Comparison of ENCODE assay signal across 25 mouse cellular contexts in genomic region chr11:5138642-5139041, GRCm38 (mm10). TPM values are rescaled to one million over a fixed set of nuclear protein-coding genes. Genes with fewer than 3 reads are reported as not detected.
DNase-seq lines count a peak whose midpoint lies in the region; ATAC-seq and TF ChIP-seq lines count a peak whose summit lies in the region.
"Had no signal": no experiment of that assay in that cellular context is flagged by ENCODE, and none has a peak within 500 bp of the region (broad histone marks: within the 10 kb centered on the region; RNA-seq: fewer than 3 reads in every experiment).

No protein-coding gene starts in this region.

- no peak overlapping the region for H3K4me3 ChIP-seq in embryonic facial prominence, embryonic 15.5 days (replicated peaks)
- H3K4me3 ChIP-seq in embryonic facial prominence, embryonic 10.5 days = no peak overlapping the region
- no peak overlapping the region for H3K4me3 ChIP-seq in stomach, embryonic 14.5 days (ENCODE audit: low read depth, low read length)
- no peak overlapping the region for H3K4me3 ChIP-seq in heart, adult 2 months
- no peak overlapping the region for H3K4me3 ChIP-seq in forebrain, embryonic 12.5 days (replicated peaks)
- H3K4me3 ChIP-seq: forebrain, embryonic 10.5 days; heart, embryonic 15.5 days; limb, embryonic 15.5 days; megakaryocyte, embryonic 14.5 days; midbrain, embryonic 15.5 days; neural tube, embryonic 13.5 days had no signal

- TF ChIP-seq EP300 in heart, adult 2 months (IDR thresholded peaks at IDR 0.05; ENCODE audit: insufficient read depth, low read depth, low read length) = no peak

- no peak for ATAC-seq in embryonic facial prominence, embryonic 15.5 days (ENCODE audit: insufficient number of reproducible peaks, low FRiP score, low TSS enrichment, low read depth)
- ATAC-seq in stomach, embryonic 14.5 days (ENCODE audit: insufficient number of reproducible peaks, insufficient read depth, low FRiP score, low read depth) = no peak
- ATAC-seq in forebrain, embryonic 12.5 days (ENCODE audit: low FRiP score) = no peak
- ATAC-seq: forebrain, postnatal 0 days; hindbrain, postnatal 0 days; midbrain, embryonic 15.5 days had no signal

- intact Hi-C loops in heart, adult 2 months (cut with DNase I) = no loop called here

- no peaks in the 10 kb centered on the region for H3K27me3 ChIP-seq in embryonic facial prominence, embryonic 15.5 days
- H3K27me3 ChIP-seq in embryonic facial prominence, embryonic 10.5 days (replicated peaks; ENCODE audit: low read depth, poor library complexity, severe bottlenecking) = 0 out of 2 replicates have a peak, but pooled peaks cover 4% of the 10 kb centered on the region
- no peaks in the 10 kb centered on the region for H3K27me3 ChIP-seq in stomach, embryonic 14.5 days (ENCODE audit: control insufficient read depth, insufficient read depth, low read length)
- no peaks in the 10 kb centered on the region for H3K27me3 ChIP-seq in heart, adult 2 months (ENCODE audit: control insufficient read depth, insufficient read depth, low read length)
- H3K27me3 ChIP-seq in forebrain, embryonic 12.5 days = no peaks in the 10 kb centered on the region
- H3K27me3 ChIP-seq: heart, embryonic 15.5 days; limb, embryonic 15.5 days; midbrain, embryonic 15.5 days; neural tube, embryonic 13.5 days had no signal

- no peaks in the 10 kb centered on the region for H3K36me3 ChIP-seq in embryonic facial prominence, embryonic 15.5 days
- no peaks in the 10 kb centered on the region for H3K36me3 ChIP-seq in embryonic facial prominence, embryonic 10.5 days (replicated peaks)
- H3K36me3 ChIP-seq in stomach, embryonic 14.5 days (ENCODE audit: control insufficient read depth, insufficient read depth, low read length) = no peaks in the 10 kb centered on the region
- H3K36me3 ChIP-seq in heart, adult 2 months (ENCODE audit: control insufficient read depth, insufficient read depth, low read length) = no peaks in the 10 kb centered on the region
- no peaks in the 10 kb centered on the region for H3K36me3 ChIP-seq in forebrain, embryonic 12.5 days (replicated peaks)
- H3K36me3 ChIP-seq: heart, embryonic 15.5 days; limb, embryonic 15.5 days; midbrain, embryonic 15.5 days; neural tube, embryonic 13.5 days had no signal

- no peak for TF ChIP-seq CTCF in heart, adult 2 months (IDR thresholded peaks at IDR 0.05)

- 72% methylated on average over 2 of the region's 2 CpGs for WGBS in embryonic facial prominence, embryonic 15.5 days
- 92% methylated on average over 2 of the region's 2 CpGs for WGBS in embryonic facial prominence, embryonic 10.5 days
- 61% methylated on average over 2 of the region's 2 CpGs for WGBS in stomach, embryonic 14.5 days
- 86% methylated on average over 2 of the region's 2 CpGs for WGBS in heart, adult 2 months
- WGBS in forebrain, embryonic 12.5 days = 94% methylated on average over 2 of the region's 2 CpGs

- H3K9me3 ChIP-seq in embryonic facial prominence, embryonic 15.5 days (replicated peaks) = no peaks in the 10 kb centered on the region
- H3K9me3 ChIP-seq in embryonic facial prominence, embryonic 10.5 days = no peaks in the 10 kb centered on the region
- H3K9me3 ChIP-seq in stomach, embryonic 14.5 days (ENCODE audit: control insufficient read depth, low read depth, low read length) = no peaks in the 10 kb centered on the region
- no peaks in the 10 kb centered on the region for H3K9me3 ChIP-seq in forebrain, embryonic 12.5 days
- H3K9me3 ChIP-seq: forebrain, embryonic 10.5 days; heart, embryonic 15.5 days; limb, embryonic 15.5 days; megakaryocyte, embryonic 14.5 days; midbrain, embryonic 15.5 days; neural tube, embryonic 13.5 days had no signal

- H3K9ac ChIP-seq in embryonic facial prominence, embryonic 15.5 days = no peak overlapping the region
- no peak overlapping the region for H3K9ac ChIP-seq in stomach, embryonic 14.5 days (replicated peaks; ENCODE audit: low read depth, low read length)
- H3K9ac ChIP-seq in heart, adult 2 months (ENCODE audit: low read depth, low read length) = no peak overlapping the region
- H3K9ac ChIP-seq in forebrain, embryonic 12.5 days = no peak overlapping the region
- H3K9ac ChIP-seq: forebrain, postnatal 0 days; heart, embryonic 15.5 days; limb, embryonic 15.5 days; midbrain, embryonic 15.5 days; neural tube, embryonic 13.5 days had no signal

- no peak overlapping the region for H3K4me2 ChIP-seq in embryonic facial prominence, embryonic 15.5 days (replicated peaks)
- H3K4me2 ChIP-seq in stomach, embryonic 14.5 days (replicated peaks; ENCODE audit: low read depth, low read length) = no peak overlapping the region
- no peak overlapping the region for H3K4me2 ChIP-seq in forebrain, embryonic 12.5 days
- H3K4me2 ChIP-seq: heart, embryonic 15.5 days; limb, embryonic 15.5 days; midbrain, embryonic 15.5 days; neural tube, embryonic 13.5 days had no signal

- TF ChIP-seq POLR2A in heart, adult 2 months (IDR thresholded peaks at IDR 0.05; ENCODE audit: insufficient read depth, low read depth, low read length) = no peak

- peak overlapping the region; percentile 28; the same call in 1 of the 2 replicates for H3K27ac ChIP-seq in embryonic facial prominence, embryonic 15.5 days (replicated peaks)
- H3K27ac ChIP-seq in embryonic facial prominence, embryonic 10.5 days (replicated peaks) = no peak overlapping the region
- H3K27ac ChIP-seq in stomach, embryonic 14.5 days (ENCODE audit: low read length) = peak overlapping the region; percentile 41; the same call in 1 of the 2 replicates
- no peak overlapping the region for H3K27ac ChIP-seq in heart, adult 2 months
- no peak overlapping the region for H3K27ac ChIP-seq in forebrain, embryonic 12.5 days
- H3K27ac ChIP-seq: heart, embryonic 15.5 days; hindbrain, postnatal 0 days; limb, embryonic 15.5 days; midbrain, embryonic 15.5 days; neural tube, embryonic 13.5 days had no signal

- DNase-seq in embryonic facial prominence, embryonic 10.5 days (ENCODE audit: low spot score) = no peak
- peak; percentile 77 to 82 for DNase-seq in lung, adult 18-20 months
- peak; percentile 63 for DNase-seq in lung, postnatal 10 days
- DNase-seq in heart, adult 2 months = no peak
- no peak for DNase-seq in urinary bladder, postnatal 4 days (ENCODE audit: low spot score in 2 of 2)
- DNase-seq: cerebellum, adult 11 months; cerebellum, adult 9-11 months; forebrain, postnatal 0 days; gastrocnemius, postnatal 25 days; heart, postnatal 4 days; kidney, adult 8-10 months; kidney, postnatal 10 days; left cerebral cortex, postnatal 4 days; retina, postnatal 1 day; right cerebral cortex, postnatal 25 days had no signal

- H3K4me1 ChIP-seq in embryonic facial prominence, embryonic 15.5 days = peaks cover 23% of the 10 kb centered on the region
- H3K4me1 ChIP-seq in embryonic facial prominence, embryonic 10.5 days = peaks cover 22% of the 10 kb centered on the region
- peaks cover 26% of the 10 kb centered on the region for H3K4me1 ChIP-seq in stomach, embryonic 14.5 days (ENCODE audit: control insufficient read depth, insufficient read depth, low read length)
- H3K4me1 ChIP-seq in heart, adult 2 months (ENCODE audit: control insufficient read depth, insufficient read depth, low read length) = peaks cover 12% of the 10 kb centered on the region
- H3K4me1 ChIP-seq in forebrain, embryonic 12.5 days = peaks cover 9% of the 10 kb centered on the region

- no peaks in the 10 kb centered on the region for H3K79me2 ChIP-seq in heart, adult 2 months (replicated peaks; ENCODE audit: control insufficient read depth, insufficient read depth, low read length)

RNA-seq across cellular contexts. Expression of gene Emid1, which starts 13.4 kb away (rescaled TPM):
- polyA plus RNA-seq in embryonic facial prominence, embryonic 15.5 days (2015; fragmentation: Nextera tagmentation; extraction: Ambion mirVana) = 64.0 and 67.1 TPM in 2 replicates
- polyA plus RNA-seq in embryonic facial prominence, embryonic 10.5 days (2016; fragmentation: Nextera tagmentation; extraction: Ambion mirVana) = 13.1 and 24.6 TPM in 2 replicates
- polyA plus RNA-seq in stomach, embryonic 14.5 days (2014; fragmentation: Nextera tagmentation; extraction: Ambion mirVana) = 45.9 and 56.9 TPM in 2 replicates
- total RNA-seq in heart, adult 2 months (2021) = 1 to 10 TPM in 1 of 2 experiments, under 1 TPM in 1; 0.82 to 1.2 TPM
- 2.5 and 3.8 TPM in 2 replicates for polyA plus RNA-seq in heart, adult 2 months (2012; rRNA removed)
- polyA plus RNA-seq in forebrain, embryonic 12.5 days (2016; fragmentation: Nextera tagmentation; extraction: Ambion mirVana) = 16.0 and 18.2 TPM in 2 replicates

RNA-seq across cellular contexts. Expression of gene Ewsr1, which starts 39.6 kb away (rescaled TPM):
- polyA plus RNA-seq in embryonic facial prominence, embryonic 15.5 days (2015; fragmentation: Nextera tagmentation; extraction: Ambion mirVana) = 691 and 729 TPM in 2 replicates
- 961 and 969 TPM in 2 replicates for polyA plus RNA-seq in embryonic facial prominence, embryonic 10.5 days (2016; fragmentation: Nextera tagmentation; extraction: Ambion mirVana)
- 467 and 495 TPM in 2 replicates for polyA plus RNA-seq in stomach, embryonic 14.5 days (2014; fragmentation: Nextera tagmentation; extraction: Ambion mirVana)
- 10 to 100 TPM; 89.7 to 92.3 TPM for total RNA-seq in heart, adult 2 months (2021)
- polyA plus RNA-seq in heart, adult 2 months (2012; rRNA removed) = 164 and 193 TPM in 2 replicates
- polyA plus RNA-seq in forebrain, embryonic 12.5 days (2016; fragmentation: Nextera tagmentation; extraction: Ambion mirVana) = 915 and 936 TPM in 2 replicates

RNA-seq across cellular contexts. Expression of gene Rhbdd3, which starts 39.9 kb away (rescaled TPM):
- 28.8 and 29.4 TPM in 2 replicates for polyA plus RNA-seq in embryonic facial prominence, embryonic 15.5 days (2015; fragmentation: Nextera tagmentation; extraction: Ambion mirVana)
- polyA plus RNA-seq in embryonic facial prominence, embryonic 10.5 days (2016; fragmentation: Nextera tagmentation; extraction: Ambion mirVana) = 30.8 and 31.9 TPM in 2 replicates
- 29.7 and 31.2 TPM in 2 replicates for polyA plus RNA-seq in stomach, embryonic 14.5 days (2014; fragmentation: Nextera tagmentation; extraction: Ambion mirVana)
- 10 to 100 TPM; 21.2 to 23.3 TPM for total RNA-seq in heart, adult 2 months (2021)
- polyA plus RNA-seq in heart, adult 2 months (2012; rRNA removed) = 30.9 and 34.4 TPM in 2 replicates
- polyA plus RNA-seq in forebrain, embryonic 12.5 days (2016; fragmentation: Nextera tagmentation; extraction: Ambion mirVana) = 27.5 and 27.6 TPM in 2 replicates

Comparison
In these comparisons a context has a peak if more than half of its experiments do, and no peak if none do; other contexts are left out.
1. H3K27ac ChIP-seq: peak in embryonic facial prominence, embryonic 15.5 days (single experiment) and stomach, embryonic 14.5 days (single experiment); none in embryonic facial prominence, embryonic 10.5 days (single experiment), heart, adult 2 months (single experiment) and forebrain, embryonic 12.5 days (single experiment).
2. DNase-seq: peak in lung, adult 18-20 months (2 of 2) and lung, postnatal 10 days (single experiment); none in embryonic facial prominence, embryonic 10.5 days (single experiment), heart, adult 2 months (0 of 2) and urinary bladder, postnatal 4 days (0 of 2).